26 mouse cellular contexts compared by ENCODE assay signal in the genomic region with DNA sequence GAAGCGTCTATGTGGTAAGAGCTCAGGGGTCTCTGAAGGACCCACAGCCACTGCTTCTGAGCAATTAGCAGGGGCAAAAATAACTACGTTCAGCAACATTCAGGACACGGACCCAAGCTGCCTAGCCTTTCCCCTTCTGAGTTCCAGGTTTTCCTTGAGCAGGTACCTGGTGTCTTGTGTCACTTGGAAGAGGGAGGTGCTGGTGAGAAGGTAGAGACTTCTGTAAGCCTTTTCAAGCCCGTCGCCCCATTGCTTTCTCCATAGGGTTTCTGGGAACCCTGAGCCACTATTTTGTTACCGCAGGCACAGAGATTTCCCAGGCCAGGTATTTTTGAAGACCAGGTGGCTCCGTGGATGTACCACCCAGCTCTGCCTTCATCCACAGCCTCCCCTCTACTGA. TPM values are rescaled to one million over a fixed set of nuclear protein-coding genes. Genes with fewer than 3 reads are reported as not detected.
A peak's percentile ranks its signal among the peaks of the same experiment; 100 is the strongest.
DNase-seq lines count a peak whose midpoint lies in the region; ATAC-seq lines count a peak whose summit lies in the region.
"Had no signal": no experiment of that assay in that cellular context is flagged by ENCODE, and none has a peak within 500 bp of the region (broad histone marks: within the 10 kb centered on the region; RNA-seq: fewer than 3 reads in every experiment).

No protein-coding gene starts in this region.

- H3K9me3 ChIP-seq in forebrain, embryonic 13.5 days (replicated peaks): no peaks in the 10 kb centered on the region
- H3K9me3 ChIP-seq in forebrain, embryonic 11.5 days (ENCODE audit: control insufficient read depth, low read length): no peaks in the 10 kb centered on the region
- no peaks in the 10 kb centered on the region for H3K9me3 ChIP-seq in heart, embryonic 15.5 days (replicated peaks)
- no peaks in the 10 kb centered on the region for H3K9me3 ChIP-seq in lung, embryonic 15.5 days
- H3K9me3 ChIP-seq in embryonic facial prominence, embryonic 10.5 days: no peaks in the 10 kb centered on the region
- H3K9me3 ChIP-seq: hindbrain, embryonic 15.5 days had no signal

- 13% methylated on average over 7 of the region's 7 CpGs for WGBS in forebrain, embryonic 13.5 days
- WGBS in forebrain, embryonic 11.5 days: 12% methylated on average over 7 of the region's 7 CpGs
- WGBS in heart, embryonic 15.5 days: 40% methylated on average over 7 of the region's 7 CpGs
- 20% methylated on average over 7 of the region's 7 CpGs for WGBS in lung, embryonic 15.5 days
- 10% methylated on average over 7 of the region's 7 CpGs for WGBS in embryonic facial prominence, embryonic 10.5 days

- H3K36me3 ChIP-seq in forebrain, embryonic 13.5 days (ENCODE audit: poor library complexity, severe bottlenecking): no peaks in the 10 kb centered on the region
- H3K36me3 ChIP-seq in forebrain, embryonic 11.5 days (ENCODE audit: control insufficient read depth, insufficient read depth, low read length): no peaks in the 10 kb centered on the region
- H3K36me3 ChIP-seq in heart, embryonic 15.5 days: no peaks in the 10 kb centered on the region
- H3K36me3 ChIP-seq in lung, embryonic 15.5 days: no peaks in the 10 kb centered on the region
- no peaks in the 10 kb centered on the region for H3K36me3 ChIP-seq in embryonic facial prominence, embryonic 10.5 days (replicated peaks)
- H3K36me3 ChIP-seq: hindbrain, embryonic 15.5 days had no signal

- H3K9ac ChIP-seq in forebrain, embryonic 13.5 days: no peak overlapping the region
- H3K9ac ChIP-seq in forebrain, embryonic 11.5 days (ENCODE audit: low read length): no peak overlapping the region
- H3K9ac ChIP-seq in heart, embryonic 15.5 days: no peak overlapping the region
- H3K9ac ChIP-seq in lung, embryonic 15.5 days: no peak overlapping the region
- H3K9ac ChIP-seq: forebrain, postnatal 0 days; hindbrain, embryonic 15.5 days; liver, embryonic 14.5 days had no signal

- no peak overlapping the region for H3K27ac ChIP-seq in forebrain, embryonic 13.5 days
- no peak overlapping the region for H3K27ac ChIP-seq in forebrain, embryonic 11.5 days (ENCODE audit: low read depth, low read length)
- H3K27ac ChIP-seq in heart, embryonic 15.5 days: no peak overlapping the region
- H3K27ac ChIP-seq in lung, embryonic 15.5 days: no peak overlapping the region
- no peak overlapping the region for H3K27ac ChIP-seq in embryonic facial prominence, embryonic 10.5 days (replicated peaks)
- H3K27ac ChIP-seq: hindbrain, embryonic 15.5 days; layer of hippocampus, adult 2 months; liver, embryonic 14.5 days had no signal

- H3K4me3 ChIP-seq in forebrain, embryonic 13.5 days: no peak overlapping the region
- H3K4me3 ChIP-seq in forebrain, embryonic 11.5 days (ENCODE audit: low read depth, low read length): no peak overlapping the region
- H3K4me3 ChIP-seq in heart, embryonic 15.5 days: peak overlapping the region; percentile 59; the same call in 1 of the 2 replicates
- H3K4me3 ChIP-seq in lung, embryonic 15.5 days: peak overlapping the region; percentile 46
- peak overlapping the region; percentile 62; the same call in 1 of the 2 replicates for H3K4me3 ChIP-seq in embryonic facial prominence, embryonic 10.5 days
- H3K4me3 ChIP-seq: layer of hippocampus, adult 2 months had no signal

- H3K27me3 ChIP-seq in forebrain, embryonic 13.5 days: peaks cover 84% of the 10 kb centered on the region
- H3K27me3 ChIP-seq in forebrain, embryonic 11.5 days (ENCODE audit: control insufficient read depth, insufficient read depth, low read length): peaks cover 83% of the 10 kb centered on the region
- H3K27me3 ChIP-seq in heart, embryonic 15.5 days: peaks cover 74% of the 10 kb centered on the region
- H3K27me3 ChIP-seq in lung, embryonic 15.5 days: peaks cover 77% of the 10 kb centered on the region
- H3K27me3 ChIP-seq in embryonic facial prominence, embryonic 10.5 days (replicated peaks; ENCODE audit: low read depth, poor library complexity, severe bottlenecking): peaks cover 93% of the 10 kb centered on the region

- no peak for DNase-seq in forebrain, embryonic 11.5 days (ENCODE audit: low spot score)
- DNase-seq in heart, postnatal 4 days: no peak
- DNase-seq in lung, postnatal 4 days: no peak
- DNase-seq in embryonic facial prominence, embryonic 10.5 days (ENCODE audit: low spot score): no peak
- no peak for DNase-seq in adrenal gland, postnatal 25 days
- DNase-seq: adrenal gland, postnatal 14 days; cerebellum, adult 11 months; forebrain, postnatal 0 days; heart, postnatal 14 days; kidney, postnatal 10 days; layer of hippocampus, postnatal 36 days; midbrain, embryonic 14.5 days; right cerebral cortex, postnatal 25 days had no signal

- H3K4me1 ChIP-seq in forebrain, embryonic 13.5 days: peaks cover 38% of the 10 kb centered on the region
- peaks cover 30% of the 10 kb centered on the region for H3K4me1 ChIP-seq in forebrain, embryonic 11.5 days (replicated peaks; ENCODE audit: control insufficient read depth, insufficient read depth, low read length)
- peaks cover 45% of the 10 kb centered on the region for H3K4me1 ChIP-seq in heart, embryonic 15.5 days (replicated peaks)
- H3K4me1 ChIP-seq in lung, embryonic 15.5 days: peaks cover 47% of the 10 kb centered on the region
- H3K4me1 ChIP-seq in embryonic facial prominence, embryonic 10.5 days: peaks cover 72% of the 10 kb centered on the region

- 0 out of 2 replicates have a peak overlapping the region, but pooled peaks have one; percentile 70 for H3K4me2 ChIP-seq in forebrain, embryonic 13.5 days
- H3K4me2 ChIP-seq in forebrain, embryonic 11.5 days (ENCODE audit: low read depth, low read length, severe bottlenecking): no peak overlapping the region
- peak overlapping the region; percentile 98; the same call in 1 of the 2 replicates for H3K4me2 ChIP-seq in heart, embryonic 15.5 days
- H3K4me2 ChIP-seq in lung, embryonic 15.5 days: peak overlapping the region; percentile 93

- no peak for ATAC-seq in forebrain, embryonic 13.5 days
- no peak for ATAC-seq in forebrain, embryonic 11.5 days (replicated peaks; ENCODE audit: low FRiP score)
- ATAC-seq in heart, embryonic 15.5 days (replicated peaks; ENCODE audit: insufficient number of reproducible peaks, insufficient read depth, low FRiP score, low read depth): no peak
- ATAC-seq in lung, embryonic 15.5 days (ENCODE audit: borderline replicate concordance, extremely low read depth, low FRiP score, low TSS enrichment): no peak
- ATAC-seq: activated CD4-positive, CD25-positive, alpha-beta regulatory T cell, adult 4 months; CD4-positive, CD25-positive, alpha-beta regulatory T cell, adult 4 months; forebrain, postnatal 0 days; intestine, embryonic 16.5 days had no signal

RNA-seq across cellular contexts. Expression of gene Fgf8, which starts 0.9 kb away (rescaled TPM):
- 1.5 and 2.5 TPM in 2 replicates for polyA plus RNA-seq in forebrain, embryonic 13.5 days (2015; fragmentation: Nextera tagmentation; extraction: Ambion mirVana)
- polyA plus RNA-seq in forebrain, embryonic 11.5 days (2014; fragmentation: Nextera tagmentation; extraction: Ambion mirVana): 18.3 and 22.2 TPM in 2 replicates
- 0.47 and 0.52 TPM in 2 replicates for polyA plus RNA-seq in heart, embryonic 15.5 days (2015; fragmentation: Nextera tagmentation; extraction: Ambion mirVana)
- total RNA-seq in heart, postnatal 4 days (2021): under 1 TPM in 1 of 2 experiments, not detected in 1; 0.45 TPM
- not detected in 2 replicates for polyA plus RNA-seq in lung, embryonic 15.5 days (2015; fragmentation: Nextera tagmentation; extraction: Ambion mirVana)
- 36.9 and 43.2 TPM in 2 replicates for polyA plus RNA-seq in embryonic facial prominence, embryonic 10.5 days (2016; fragmentation: Nextera tagmentation; extraction: Ambion mirVana)
- not detected in 2 replicates for total RNA-seq in adrenal gland, postnatal 25 days (2021)
- total RNA-seq: adrenal gland, postnatal 14 days; G1E; heart, postnatal 14 days; layer of hippocampus, adult 2 months; layer of hippocampus, postnatal 36 days; left cerebral cortex, postnatal 36 days had no signal
- polyA plus RNA-seq: activated CD4-positive, CD25-positive, alpha-beta regulatory T cell, adult 4 months; CD4-positive, CD25-positive, alpha-beta regulatory T cell, adult 4 months; G1E; lung, embryonic 16.5 days; stomach, embryonic 14.5 days had no signal

RNA-seq across cellular contexts. Expression of gene Npm3, which starts 5.8 kb away (rescaled TPM):
- 9.4 and 10.9 TPM in 2 replicates for polyA plus RNA-seq in forebrain, embryonic 13.5 days (2015; fragmentation: Nextera tagmentation; extraction: Ambion mirVana)
- 13.1 and 18.2 TPM in 2 replicates for polyA plus RNA-seq in forebrain, embryonic 11.5 days (2014; fragmentation: Nextera tagmentation; extraction: Ambion mirVana)
- polyA plus RNA-seq in heart, embryonic 15.5 days (2015; fragmentation: Nextera tagmentation; extraction: Ambion mirVana): 8.4 and 9.1 TPM in 2 replicates
- total RNA-seq in heart, postnatal 4 days (2021): 10 to 100 TPM; 25.4 to 27.8 TPM
- 17.0 and 17.2 TPM in 2 replicates for polyA plus RNA-seq in lung, embryonic 15.5 days (2015; fragmentation: Nextera tagmentation; extraction: Ambion mirVana)
- polyA plus RNA-seq in embryonic facial prominence, embryonic 10.5 days (2016; fragmentation: Nextera tagmentation; extraction: Ambion mirVana): 12.0 and 12.4 TPM in 2 replicates
- 29.0 and 34.7 TPM in 2 replicates for total RNA-seq in adrenal gland, postnatal 25 days (2021)

RNA-seq across cellular contexts. Expression of gene Mgea5, which starts 40.0 kb away (rescaled TPM):
- 85.0 and 88.2 TPM in 2 replicates for polyA plus RNA-seq in forebrain, embryonic 13.5 days (2015; fragmentation: Nextera tagmentation; extraction: Ambion mirVana)
- polyA plus RNA-seq in forebrain, embryonic 11.5 days (2014; fragmentation: Nextera tagmentation; extraction: Ambion mirVana): 83.4 and 88.9 TPM in 2 replicates
- 33.8 and 38.1 TPM in 2 replicates for polyA plus RNA-seq in heart, embryonic 15.5 days (2015; fragmentation: Nextera tagmentation; extraction: Ambion mirVana)
- 10 to 100 TPM; 82.8 to 89.2 TPM for total RNA-seq in heart, postnatal 4 days (2021)
- 44.7 and 51.9 TPM in 2 replicates for polyA plus RNA-seq in lung, embryonic 15.5 days (2015; fragmentation: Nextera tagmentation; extraction: Ambion mirVana)
- 61.3 and 62.3 TPM in 2 replicates for polyA plus RNA-seq in embryonic facial prominence, embryonic 10.5 days (2016; fragmentation: Nextera tagmentation; extraction: Ambion mirVana)
- 84.7 and 93.9 TPM in 2 replicates for total RNA-seq in adrenal gland, postnatal 25 days (2021)

Comparison
In these comparisons a context has a peak if more than half of its experiments do, and no peak if none do; other contexts are left out.
1. H3K4me3 ChIP-seq: peak in heart, embryonic 15.5 days (single experiment), lung, embryonic 15.5 days (single experiment) and embryonic facial prominence, embryonic 10.5 days (single experiment); none in forebrain, embryonic 13.5 days (single experiment) and forebrain, embryonic 11.5 days (single experiment).